Mouse (Mus musculus) adrenal gland, postnatal 25 days (tissue): ENCODE measurements around the gene Auh. TPM values are rescaled to one million over a fixed set of nuclear protein-coding genes. Genes with fewer than 3 reads are reported as not detected.

Source experiments
- DNase-seq: peaks from one replicate; pipeline ENCODE4 v3.0.0; 2021; ENCODE audit warnings: mixed read lengths
- long read RNA-seq: library from polyadenylated mRNA; stranded (forward); transcript quantifications from one replicate; pipeline ENCODE4 v2.0.0, GENCODE M21; 2021
- total RNA-seq: library from RNA; stranded (reverse); gene quantifications from 2 replicates; pipeline ENCODE4 v1.2.3, GENCODE M21; 2021

The Auh gene
- 149 and 158 TPM in 2 replicates for total RNA-seq
- long read RNA-seq, transcript Auh-201 (10 exons, 1,320 nt) = major isoform, 88 of 111 reads
- long read RNA-seq, transcript Auh-202 (4 exons, 3,235 nt) = minor isoform, 6 of 111 reads
- long read RNA-seq, partial matches to known transcripts = 1 of 111 reads
- long read RNA-seq, other reads (novel, unspliced or antisense) = 12 of 111 reads

DNA sequence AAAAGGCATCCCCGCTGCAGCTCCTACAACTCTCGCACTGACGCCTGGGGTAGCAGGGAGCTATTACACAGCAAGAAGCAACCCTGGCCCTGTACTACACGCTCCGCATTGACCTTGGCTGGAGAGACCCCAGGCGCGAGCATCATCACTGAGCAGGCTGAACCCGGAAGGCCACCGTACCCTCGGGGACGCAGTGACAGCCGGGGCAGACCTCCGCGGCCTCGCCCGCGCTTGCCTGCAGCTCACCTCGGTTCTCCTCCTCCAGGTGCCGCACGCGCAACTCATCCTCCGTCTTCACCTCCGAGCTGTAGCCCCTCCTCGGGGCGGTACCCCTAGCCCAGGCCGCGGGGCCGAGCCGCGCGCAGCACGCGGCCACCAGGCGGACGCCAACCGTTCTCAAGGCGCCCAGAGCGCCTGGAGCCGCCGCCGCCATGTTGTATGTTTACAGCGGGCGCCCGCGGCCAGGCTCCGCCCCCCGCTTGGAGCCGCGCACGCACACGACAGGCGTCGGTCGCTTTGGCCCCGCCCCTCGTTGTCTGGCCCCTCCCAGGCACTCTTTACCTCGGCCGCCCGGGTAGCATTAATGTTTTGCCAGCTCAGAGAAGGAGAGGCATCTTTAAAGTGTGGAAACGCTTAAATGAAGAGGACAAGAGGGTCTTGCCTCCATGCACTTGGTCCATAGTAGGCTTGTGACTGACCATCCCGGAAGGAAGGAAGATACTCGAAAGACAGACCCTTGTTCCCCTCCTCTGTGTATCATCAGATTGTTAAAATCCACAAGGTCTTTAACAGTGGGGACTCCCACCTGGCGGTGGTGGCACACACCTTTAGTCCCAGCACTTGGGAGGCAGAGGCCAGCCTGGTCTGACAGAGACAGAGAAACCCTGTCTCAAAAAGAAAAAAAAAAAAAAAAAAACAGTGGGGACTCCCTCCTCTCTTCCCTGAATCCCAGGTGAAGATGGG lies at the start of gene Auh:
Auh (minus strand) TSS at position 473 of the 963 bp plus-strand sequence.
- DNase-seq = peak; percentile 91

DNA sequence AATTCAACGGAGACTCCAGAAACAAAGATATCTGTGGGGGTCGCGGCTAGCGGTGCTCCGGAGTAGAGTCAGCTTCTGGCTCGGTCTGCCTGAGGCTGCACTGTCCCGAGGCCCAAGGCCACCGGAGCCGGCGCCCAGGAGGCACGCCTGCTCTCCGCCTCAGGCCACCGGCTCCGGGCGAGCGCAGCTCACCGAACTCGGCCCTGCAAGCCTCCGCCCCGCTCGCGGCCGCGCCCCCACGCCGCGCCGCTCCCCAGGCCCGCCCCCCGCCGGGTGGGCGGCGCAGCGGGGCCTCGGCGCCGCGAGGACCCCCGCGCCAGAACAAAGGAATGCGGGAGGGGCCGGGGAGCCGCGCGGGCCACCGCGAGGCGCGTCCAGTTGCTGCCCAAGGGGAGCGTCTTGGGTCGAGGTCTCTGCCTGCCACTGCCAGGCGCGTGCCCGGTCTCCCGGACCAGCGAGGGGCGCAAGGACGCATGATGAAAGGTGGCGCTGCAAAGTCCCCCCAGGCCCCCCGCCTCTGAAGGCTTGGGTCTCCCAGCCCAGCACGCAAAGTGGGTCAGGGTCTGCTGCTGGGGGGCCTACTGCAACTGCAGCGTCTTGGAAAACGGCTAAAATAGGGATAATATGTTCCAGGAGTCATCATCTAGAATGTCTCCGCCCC lies 49.0 kb upstream of the Auh start:
- DNase-seq = peak; percentile 77

GRCm38 (mm10) chr13:52977757-52978156 lies 48.3 kb upstream of the Auh start:
- DNase-seq = no peak

GRCm38 (mm10) chr13:52977221-52977609 lies 47.7 kb upstream of the Auh start:
- no peak for DNase-seq

DNA sequence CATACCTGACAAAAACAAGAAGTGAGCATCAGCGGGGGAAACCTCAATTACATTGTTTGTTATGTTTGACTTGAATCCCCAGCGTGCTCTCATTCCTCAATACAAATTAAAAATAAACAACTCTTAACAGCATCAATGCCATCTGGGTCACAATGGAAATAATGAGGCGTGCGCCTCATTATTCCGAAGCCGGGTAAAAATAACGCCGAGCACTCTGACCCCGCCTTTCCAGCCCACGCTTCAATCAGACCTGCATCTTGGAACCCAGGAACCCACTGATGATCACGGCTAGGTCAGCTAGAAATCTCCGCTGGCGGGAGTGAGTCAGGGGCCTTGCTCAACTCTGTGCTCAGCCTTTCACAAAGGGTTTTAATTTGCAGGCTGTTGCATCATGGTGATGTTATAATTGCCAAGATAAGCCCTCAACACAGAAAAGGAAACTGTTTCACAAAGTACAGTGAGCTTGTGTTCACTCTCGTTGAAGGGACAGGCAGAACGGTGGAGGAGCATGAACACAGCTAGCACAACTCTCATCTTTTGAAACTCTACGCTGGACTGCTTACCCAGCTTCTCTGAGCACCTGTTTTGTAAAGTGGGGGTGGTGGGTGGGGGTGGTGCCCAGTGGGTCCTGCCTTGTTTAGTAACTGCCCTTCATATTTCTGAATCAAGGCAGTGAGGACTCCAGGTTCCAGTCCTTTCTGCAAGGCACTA lies 47.2 kb upstream of the Auh start:
- peak; percentile 62 for DNase-seq

- no peak for DNase-seq
Observed at GRCm38 (mm10) chr13:52976130-52976509, 46.6 kb upstream of the Auh start.

DNA sequence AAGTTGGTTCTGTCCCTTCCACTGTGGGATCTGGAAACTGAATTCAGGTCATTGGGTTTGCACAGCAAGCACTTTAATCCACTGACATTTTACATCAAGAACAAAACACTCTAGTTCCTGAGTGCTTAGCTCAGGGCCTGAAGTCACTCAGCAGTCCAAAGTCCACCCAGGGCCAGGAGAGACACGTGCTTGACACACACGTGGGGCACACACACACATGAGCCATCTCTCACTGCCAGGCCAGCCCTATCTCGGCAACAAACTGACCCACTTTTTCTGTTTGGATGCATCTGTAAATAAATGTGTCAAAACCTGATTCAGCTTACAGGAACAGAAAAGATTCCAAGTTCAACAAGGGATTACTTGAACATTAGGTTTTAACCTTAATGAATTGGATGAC lies 45.2 kb upstream of the Auh start:
- peak; percentile 63 for DNase-seq

DNA sequence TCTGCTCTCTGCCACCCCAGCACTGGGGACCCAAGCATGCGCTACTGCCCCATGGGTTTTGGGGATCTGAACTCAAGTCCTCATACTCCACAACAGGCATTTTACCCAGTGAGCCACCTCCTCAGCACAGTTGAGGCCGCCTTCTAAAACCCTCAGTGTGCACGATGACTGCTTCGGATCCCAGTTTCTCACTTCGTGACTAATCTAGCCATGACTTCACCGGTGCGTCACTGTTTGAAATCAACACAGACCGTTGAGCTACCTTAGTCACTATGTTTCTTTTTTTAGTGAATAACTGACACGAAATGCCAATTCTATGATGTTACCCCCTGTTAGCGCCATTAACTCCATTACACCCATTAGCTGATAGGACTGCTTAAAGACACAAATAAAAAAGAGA lies 43.9 kb upstream of the Auh start:
- peak; percentile 37 for DNase-seq

DNA sequence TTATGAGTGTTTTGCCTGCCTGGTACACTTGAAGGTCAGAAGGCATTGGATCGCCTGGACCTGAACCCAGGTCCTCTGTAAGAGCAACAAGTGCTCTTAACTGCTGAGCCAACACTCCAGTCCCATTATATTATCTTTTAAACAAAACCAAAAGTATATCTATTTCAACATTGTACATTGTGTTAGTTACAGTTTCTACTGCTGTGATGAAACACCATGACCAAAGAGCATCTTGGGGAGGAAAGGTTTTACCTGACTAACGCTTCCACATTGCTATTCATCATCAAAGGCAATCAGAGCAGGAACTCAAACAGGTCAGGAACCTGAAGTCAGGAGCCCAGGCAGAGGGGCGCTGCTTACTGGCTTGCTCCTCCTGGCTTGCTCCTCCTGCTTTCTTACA lies 43.1 kb upstream of the Auh start:
- no peak for DNase-seq

DNA sequence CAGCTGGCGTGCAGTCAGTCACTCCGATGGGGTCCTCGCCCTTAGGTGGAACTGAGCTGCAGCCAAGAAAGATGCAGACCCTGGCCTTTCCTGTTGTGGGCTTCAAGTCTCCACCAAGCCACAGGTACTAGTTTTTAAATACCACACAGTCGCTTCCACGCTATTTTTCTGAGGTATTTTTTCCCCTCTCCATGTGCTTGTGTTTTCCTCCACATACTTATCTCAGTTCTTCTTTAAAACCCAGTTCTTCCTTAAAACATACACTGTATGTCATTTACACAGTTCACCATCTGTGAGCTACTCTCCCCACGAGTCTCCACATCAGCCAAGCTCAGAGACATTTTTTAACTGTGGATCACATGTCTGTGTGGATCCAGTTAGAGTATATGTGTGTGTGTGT lies 41.4 kb upstream of the Auh start:
- DNase-seq = no peak

GRCm38 (mm10) chr13:52962922-52963321 lies 33.4 kb upstream of the Auh start:
- no peak for DNase-seq

DNA sequence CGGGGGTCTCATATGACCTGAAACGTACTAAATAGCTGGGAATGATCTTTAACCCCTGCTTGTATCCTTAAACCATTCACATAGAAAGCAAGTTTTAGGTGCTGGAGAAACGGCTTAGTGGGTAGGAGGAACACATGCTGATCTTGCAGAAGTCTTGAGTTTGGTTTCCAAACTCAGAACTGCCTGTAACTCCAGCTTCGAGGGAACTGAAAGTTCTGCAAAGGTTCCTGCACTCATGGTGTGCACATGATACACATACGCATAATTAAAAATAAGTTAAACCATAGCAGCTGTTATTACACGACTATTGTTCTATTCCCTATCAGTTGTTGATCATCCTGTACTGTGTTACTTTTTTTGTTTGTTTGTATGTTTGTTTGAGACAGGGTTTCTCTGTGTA lies 32.9 kb upstream of the Auh start:
- no peak for DNase-seq

- DNase-seq = no peak
Observed at GRCm38 (mm10) chr13:52953779-52954553, 24.5 kb upstream of the Auh start.

DNA sequence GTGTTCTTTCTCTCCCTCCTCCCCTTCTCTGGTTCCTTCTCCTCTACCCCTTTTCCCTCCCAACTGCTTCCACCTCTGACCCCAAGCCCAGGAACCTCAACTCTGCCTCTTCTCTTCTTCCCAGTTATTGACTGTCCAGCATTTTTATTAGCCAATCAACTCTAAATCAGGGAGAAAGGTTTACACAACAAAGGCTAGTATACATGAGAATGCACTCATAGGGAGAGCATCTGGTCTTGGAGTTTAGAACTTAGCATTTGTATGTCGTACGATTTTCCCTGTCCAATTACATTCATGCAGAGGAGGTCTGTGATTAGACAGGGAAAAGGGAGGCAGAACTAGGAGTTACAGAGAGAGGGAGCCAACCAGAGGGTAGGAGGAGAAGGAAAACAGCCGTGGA lies 19.7 kb upstream of the Auh start:
- no peak for DNase-seq

DNA sequence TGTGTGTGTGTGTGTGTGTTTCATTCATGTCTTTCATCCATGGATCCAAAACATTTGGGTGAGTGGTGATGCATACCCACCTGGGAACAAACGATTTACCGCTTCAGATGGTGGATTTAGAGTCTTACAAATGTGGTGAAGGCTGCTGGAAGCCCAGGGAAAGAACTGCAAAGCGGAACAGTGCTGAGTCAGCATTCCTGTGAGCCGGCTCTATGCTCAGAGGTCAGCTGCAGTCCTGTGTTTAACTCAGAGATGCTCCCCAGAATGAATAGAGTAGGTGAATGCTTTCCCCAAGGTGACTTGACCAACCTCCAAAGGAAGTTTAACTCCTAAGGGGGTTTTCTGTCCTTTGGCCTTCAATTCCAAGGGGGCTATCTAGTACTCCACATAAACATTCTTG lies 18.1 kb upstream of the Auh start:
- DNase-seq = no peak

DNA sequence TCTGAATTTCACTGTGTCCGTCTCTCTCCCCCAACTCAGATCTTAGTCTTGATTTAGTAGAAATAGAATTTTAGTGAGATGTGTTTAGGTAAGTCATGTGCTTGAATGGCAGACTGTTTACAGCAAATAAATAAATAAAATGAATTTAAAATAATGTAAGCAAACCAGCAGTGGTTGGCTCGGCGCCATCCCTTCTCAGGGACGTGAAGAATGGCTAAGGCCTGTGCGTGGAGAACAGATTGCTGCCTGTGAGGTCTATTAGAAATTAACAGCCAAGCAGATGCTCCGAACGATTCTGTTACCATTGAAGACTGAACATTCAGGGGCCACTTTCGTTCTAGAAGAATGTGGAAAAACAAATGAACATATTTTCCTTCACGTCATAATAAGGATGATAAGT lies 16.3 kb upstream of the Auh start:
- DNase-seq = no peak

- no peak for DNase-seq
Observed at GRCm38 (mm10) chr13:52944116-52944515, 14.6 kb upstream of the Auh start.

DNA sequence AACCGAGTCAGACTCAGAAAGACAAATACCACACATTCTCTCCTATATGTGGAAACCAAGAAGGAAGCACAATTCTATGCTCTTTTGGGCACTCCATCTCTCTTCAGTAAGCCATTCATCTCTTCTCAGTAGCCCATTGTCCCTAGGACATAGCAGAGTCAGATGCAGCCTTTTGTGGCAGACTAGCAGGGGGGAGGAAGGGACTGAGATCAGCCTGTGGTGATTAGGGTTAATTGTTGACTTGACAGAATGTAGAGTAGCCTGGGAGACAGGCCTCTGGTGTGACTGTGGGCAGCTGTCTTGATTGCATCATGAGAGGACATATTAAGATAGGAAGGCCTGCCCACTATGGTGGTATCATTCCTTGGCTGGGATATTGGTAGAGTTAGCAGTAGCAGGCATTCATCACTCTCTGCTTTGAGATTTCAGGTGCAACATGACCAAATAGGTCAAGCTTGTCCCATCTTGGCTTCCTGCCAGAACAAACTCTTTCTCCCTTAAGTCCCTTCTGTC lies 13.5 kb upstream of the Auh start:
- DNase-seq = no peak

DNA sequence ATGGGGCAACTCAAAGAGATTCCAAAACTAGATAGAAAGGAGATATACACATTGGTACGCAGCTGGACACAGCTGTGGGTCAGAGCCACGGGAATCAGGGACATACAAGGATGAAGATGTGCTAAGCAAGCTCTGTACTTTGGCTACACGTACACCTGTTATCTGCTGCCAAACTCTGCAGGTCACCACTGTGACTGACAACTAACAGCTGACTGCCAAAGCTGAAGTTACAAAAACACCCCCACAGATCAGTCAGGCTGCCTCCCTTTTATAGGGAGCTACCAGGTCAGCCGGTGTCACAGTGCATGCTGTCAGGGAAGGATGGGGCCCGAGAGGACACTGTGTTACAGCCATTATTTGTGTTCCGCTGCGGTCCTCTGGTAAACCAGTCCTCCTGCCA lies 11.5 kb upstream of the Auh start:
- DNase-seq = no peak

DNA sequence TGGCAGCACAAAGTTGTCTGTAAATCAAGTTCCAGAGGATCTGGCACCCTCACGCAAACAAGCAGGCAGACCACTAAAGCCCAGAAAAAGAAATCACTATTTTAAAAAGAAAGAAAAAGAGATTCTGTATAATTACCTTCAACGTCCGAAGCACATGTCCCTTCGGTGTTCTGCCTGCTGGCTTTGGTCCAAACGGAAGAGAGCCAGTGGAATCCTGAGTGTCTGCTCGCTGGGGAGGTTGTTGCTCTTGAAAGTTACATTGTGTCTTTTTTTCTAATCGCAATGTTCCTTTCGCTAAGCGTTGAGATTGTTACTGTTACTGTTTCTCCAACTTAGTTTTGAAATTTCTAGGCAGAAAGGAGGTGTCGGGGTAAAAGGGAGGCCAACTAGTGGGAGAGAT lies 1.1 kb upstream of the Auh start:
- no peak for DNase-seq

DNA sequence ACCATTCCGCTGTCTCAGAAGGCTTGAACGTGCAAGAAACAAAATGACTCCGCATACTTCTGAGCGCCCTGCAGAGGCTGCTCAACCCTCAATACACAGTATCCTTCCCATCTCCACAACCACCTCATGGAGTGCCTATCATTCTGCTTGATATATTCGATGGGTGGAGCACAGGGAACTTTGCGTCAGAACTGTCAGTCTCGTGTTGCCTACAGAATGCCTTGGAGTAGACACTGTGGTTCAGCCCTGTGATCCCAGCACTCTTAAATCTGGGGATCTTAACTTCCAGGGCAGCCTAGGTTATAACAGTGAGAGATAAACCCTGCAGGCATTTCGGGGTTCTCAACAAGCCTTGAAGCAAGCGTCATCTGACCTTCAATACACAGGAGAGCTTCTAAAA lies 1.1 kb downstream of the Auh start:
- DNase-seq = no peak

GRCm38 (mm10) chr13:52924457-52924856 lies 5.0 kb downstream of the Auh start:
- no peak for DNase-seq
